Mouse (Mus musculus) testis, adult 2 months (tissue): Measurements from ENCODE around the gene Myt1l. TPM values are rescaled to one million over a fixed set of nuclear protein-coding genes. Genes with fewer than 3 reads are reported as not detected.

Source experiments
- H3K27ac ChIP-seq: fragments of 200-500 bp; 2 replicates; pipeline ENCODE4 v1.5.1; 2012; ENCODE audit warnings: low read depth, low read length; ENCODE audit not compliant: control insufficient read depth, insufficient read depth
- H3K27me3 ChIP-seq: fragments of 200-500 bp; 2 replicates; pipeline ENCODE4 v1.6.1; 2012; ENCODE audit warnings: mild to moderate bottlenecking, low read length, moderate library complexity; ENCODE audit not compliant: control insufficient read depth, insufficient read depth
- H3K36me3 ChIP-seq: fragments of 200-500 bp; 2 replicates; pipeline ENCODE4 v1.6.1; 2012; ENCODE audit warnings: mild to moderate bottlenecking, low read length; ENCODE audit not compliant: control insufficient read depth, insufficient read depth
- H3K4me1 ChIP-seq: fragments of 200-500 bp; 2 replicates; pipeline ENCODE4 v1.6.1; 2012; ENCODE audit warnings: low read length; ENCODE audit not compliant: control insufficient read depth, insufficient read depth
- H3K4me3 ChIP-seq: fragments of 200-500 bp; 2 replicates; pipeline ENCODE4 v1.5.1; 2012; ENCODE audit warnings: low read depth, mild to moderate bottlenecking, low read length, moderate library complexity, mixed read lengths; ENCODE audit not compliant: control insufficient read depth
- CTCF ChIP-seq: fragments of 200-500 bp; IDR thresholded peaks from 2 replicates; pipeline ENCODE4 v1.5.1; 2012; ENCODE audit warnings: low read depth, mild to moderate bottlenecking, inconsistent platforms, low read length, moderate library complexity; ENCODE audit not compliant: control insufficient read depth, insufficient read depth, insufficient replicate concordance
- POLR2A ChIP-seq: fragments of 200-500 bp; IDR thresholded peaks from 2 replicates; pipeline ENCODE4 v1.6.1; 2012; ENCODE audit warnings: low read depth, mild to moderate bottlenecking, inconsistent platforms, low read length, moderate library complexity; ENCODE audit not compliant: control insufficient read depth
- polyA plus RNA-seq: library from polyadenylated mRNA; depleted of rRNA; stranded (reverse); fragments of >200 nt; gene quantifications from 2 replicates; pipeline ENCODE4 v1.2.3, GENCODE M21; 2012

The Myt1l gene
- polyA plus RNA-seq, 1 experiment = 5.6 TPM

- no peak overlapping the region for H3K4me3 ChIP-seq
- H3K4me1 ChIP-seq = no peaks in the 10 kb centered on the region
- no peak overlapping the region for H3K27ac ChIP-seq
- H3K36me3 ChIP-seq = no peaks in the 10 kb centered on the region
- TF ChIP-seq POLR2A = no peak
- TF ChIP-seq CTCF = no peak
- H3K27me3 ChIP-seq = no peaks in the 10 kb centered on the region
Measured at GRCm38 (mm10) chr12:29723722-29724338, 195.6 kb downstream of the Myt1l start.

DNA sequence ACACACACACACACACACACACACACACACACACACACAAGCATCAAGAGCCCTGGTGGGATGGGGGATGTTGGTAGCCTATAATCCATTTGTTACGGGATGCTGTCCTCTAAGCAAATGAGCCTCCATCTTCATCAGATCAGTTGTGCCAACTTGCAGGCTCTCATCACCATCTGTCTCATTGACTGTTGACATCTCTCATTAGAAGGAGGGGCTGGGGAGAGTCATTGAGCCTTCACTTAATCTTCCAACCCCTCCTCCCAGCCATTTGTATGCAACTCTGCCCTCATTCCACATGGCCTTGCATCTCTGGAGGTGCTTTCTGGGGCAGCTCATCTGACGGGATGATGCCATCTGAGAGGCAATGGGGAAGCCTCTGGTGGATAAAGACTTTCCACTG is 200.1 kb downstream of the Myt1l start:
- Histone ChIP-seq H3K27ac (no peak overlapping the region), H3K4me1 (no peaks in the 10 kb centered on the region), H3K27me3 (no peaks in the 10 kb centered on the region), H3K36me3 (no peaks in the 10 kb centered on the region), H3K4me3 (no peak overlapping the region)
- no peak for TF ChIP-seq CTCF
- TF ChIP-seq POLR2A = no peak

DNA sequence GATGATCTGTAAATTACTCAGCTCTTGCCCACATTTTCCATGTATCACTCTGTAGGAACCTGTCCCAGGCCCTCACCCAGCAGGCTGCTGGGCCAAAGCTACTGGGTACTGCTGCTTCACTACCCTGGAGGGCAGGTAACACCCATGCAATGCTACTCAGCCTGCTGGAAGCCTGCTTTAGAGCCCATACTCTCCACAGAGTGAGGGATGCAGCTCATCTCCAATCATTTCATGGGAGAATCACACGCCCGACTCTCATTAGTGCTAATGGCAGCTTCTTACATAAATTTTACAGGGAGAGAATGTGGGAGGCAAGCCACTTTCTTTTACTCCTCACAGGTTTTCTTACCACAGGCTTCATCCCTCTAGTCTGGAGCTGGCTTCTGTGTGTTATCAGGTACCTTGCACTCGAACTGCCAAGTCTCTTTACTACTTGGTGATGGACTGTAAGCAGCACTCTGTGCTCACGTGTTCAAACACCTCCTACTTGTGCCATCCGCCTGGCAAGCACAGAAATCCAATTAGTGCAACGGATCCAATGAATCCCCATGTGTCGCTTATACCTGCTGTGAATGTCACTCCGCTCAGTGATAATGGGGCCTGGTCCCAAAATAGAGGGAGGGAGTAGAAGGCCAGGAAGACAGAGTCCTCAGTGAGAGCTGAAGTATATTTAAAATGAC is 212.3 kb downstream of the Myt1l start:
- no peak overlapping the region for H3K27ac ChIP-seq
- no peak overlapping the region for H3K4me3 ChIP-seq
- TF ChIP-seq CTCF (no peak), POLR2A (no peak)
- no peaks in the 10 kb centered on the region for H3K27me3 ChIP-seq
- H3K4me1 ChIP-seq = no peaks in the 10 kb centered on the region
- no peaks in the 10 kb centered on the region for H3K36me3 ChIP-seq

GRCm38 (mm10) chr12:29741181-29741580 is 213.0 kb downstream of the Myt1l start:
- no peak for TF ChIP-seq POLR2A
- TF ChIP-seq CTCF = no peak
- Histone ChIP-seq H3K4me3 (no peak overlapping the region), H3K36me3 (no peaks in the 10 kb centered on the region), H3K27me3 (no peaks in the 10 kb centered on the region), H3K27ac (no peak overlapping the region), H3K4me1 (no peaks in the 10 kb centered on the region)

DNA sequence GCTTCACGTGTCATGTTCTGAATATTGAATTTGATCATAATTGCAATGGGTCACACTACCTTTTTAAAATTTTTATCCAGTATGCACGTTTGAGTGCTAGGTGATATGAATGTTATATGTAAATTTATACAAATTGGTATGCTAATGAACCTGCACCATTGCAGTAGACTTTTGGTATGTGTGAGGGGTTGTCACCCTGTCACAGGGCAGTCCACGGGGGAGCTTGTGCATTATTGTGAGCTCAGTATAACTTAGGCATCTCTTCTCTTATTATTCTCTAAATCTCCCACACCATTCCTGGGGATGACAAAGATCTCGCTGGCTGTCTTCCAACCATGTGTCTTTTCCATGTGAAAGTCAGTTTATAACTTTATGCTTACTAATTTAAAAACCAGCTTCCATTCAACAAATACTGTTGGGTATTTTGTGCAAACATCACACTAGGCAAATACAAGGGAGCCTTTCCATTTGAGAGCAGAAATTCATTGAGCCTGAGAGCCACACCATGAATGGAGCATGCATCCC is 222.5 kb downstream of the Myt1l start:
- H3K27me3 ChIP-seq = no peaks in the 10 kb centered on the region
- no peak for TF ChIP-seq POLR2A
- no peak for TF ChIP-seq CTCF
- H3K36me3 ChIP-seq = no peaks in the 10 kb centered on the region
- H3K4me3 ChIP-seq = no peak overlapping the region
- no peaks in the 10 kb centered on the region for H3K4me1 ChIP-seq
- H3K27ac ChIP-seq = no peak overlapping the region

GRCm38 (mm10) chr12:29755086-29755871 is 227.1 kb downstream of the Myt1l start:
- Histone ChIP-seq H3K27ac (no peak overlapping the region), H3K27me3 (no peaks in the 10 kb centered on the region), H3K36me3 (no peaks in the 10 kb centered on the region), H3K4me3 (no peak overlapping the region), H3K4me1 (no peaks in the 10 kb centered on the region)
- TF ChIP-seq CTCF (no peak), POLR2A (no peak)

- H3K36me3 ChIP-seq = no peaks in the 10 kb centered on the region
- no peaks in the 10 kb centered on the region for H3K4me1 ChIP-seq
- TF ChIP-seq POLR2A = no peak
- TF ChIP-seq CTCF = no peak
- H3K4me3 ChIP-seq = no peak overlapping the region
- no peaks in the 10 kb centered on the region for H3K27me3 ChIP-seq
- H3K27ac ChIP-seq = no peak overlapping the region
Measured at GRCm38 (mm10) chr12:29755872-29756265, 227.7 kb downstream of the Myt1l start.
